Mouse (Mus musculus) lung, postnatal 0 days (tissue): ENCODE results near the gene Slc44a1.

Experiments used
- CTCF ChIP-seq: IDR thresholded peaks from 2 replicates; pipeline ENCODE4 v1.5.1; 2016; ENCODE audit warnings: antibody characterized with exemption, mild to moderate bottlenecking
- EP300 ChIP-seq: IDR thresholded peaks from 2 replicates; pipeline ENCODE4 v1.6.1; 2016; ENCODE audit warnings: antibody characterized with exemption, mild to moderate bottlenecking, control low read depth

DNA sequence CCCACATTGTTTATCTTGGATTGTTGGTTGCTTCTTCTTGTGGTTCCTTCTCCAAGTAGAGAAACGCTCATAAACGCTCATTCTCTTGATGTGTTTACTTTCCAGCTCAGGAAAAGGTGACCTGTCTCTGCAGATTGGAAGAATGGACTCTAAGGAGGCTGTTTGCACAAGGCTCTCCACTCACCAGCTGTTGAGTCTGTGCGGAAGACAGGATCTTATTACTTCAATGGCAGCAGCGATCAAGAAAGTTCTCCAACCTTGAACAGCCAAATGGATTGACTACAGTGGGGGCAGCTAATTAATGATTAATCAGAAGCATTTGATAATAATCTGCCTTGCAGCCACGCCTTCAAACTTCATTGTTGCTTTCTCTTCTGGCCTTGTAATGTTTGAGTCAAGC is 181.3 kb downstream of the Slc44a1 start:
- TF ChIP-seq CTCF (no peak), EP300 (no peak)
